Mouse (Mus musculus): Measurements from ENCODE around the gene Cinp.

The Cinp gene

DNA sequence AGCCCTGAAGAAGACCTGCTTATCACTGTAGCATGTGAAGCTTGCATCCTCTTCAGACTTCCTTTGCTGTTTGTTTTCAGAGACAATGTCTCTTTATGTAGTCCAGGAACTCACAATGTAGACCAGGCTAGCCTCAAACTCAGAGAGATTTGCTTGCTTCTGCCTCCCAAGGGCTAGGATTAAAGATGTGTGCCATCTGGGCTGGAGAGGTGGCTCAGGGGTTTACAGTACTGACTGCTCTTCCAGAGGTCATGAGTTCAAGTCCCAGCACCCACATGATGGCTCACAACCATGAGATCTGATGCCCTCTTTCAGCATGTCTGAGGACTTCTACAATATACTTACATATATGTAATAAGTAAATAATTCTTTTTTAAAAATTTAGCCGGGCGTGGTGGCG lies 53.8 kb downstream of the Cinp start:
- DNase-seq (ENCODE audit: low spot score), result no peak

DNA sequence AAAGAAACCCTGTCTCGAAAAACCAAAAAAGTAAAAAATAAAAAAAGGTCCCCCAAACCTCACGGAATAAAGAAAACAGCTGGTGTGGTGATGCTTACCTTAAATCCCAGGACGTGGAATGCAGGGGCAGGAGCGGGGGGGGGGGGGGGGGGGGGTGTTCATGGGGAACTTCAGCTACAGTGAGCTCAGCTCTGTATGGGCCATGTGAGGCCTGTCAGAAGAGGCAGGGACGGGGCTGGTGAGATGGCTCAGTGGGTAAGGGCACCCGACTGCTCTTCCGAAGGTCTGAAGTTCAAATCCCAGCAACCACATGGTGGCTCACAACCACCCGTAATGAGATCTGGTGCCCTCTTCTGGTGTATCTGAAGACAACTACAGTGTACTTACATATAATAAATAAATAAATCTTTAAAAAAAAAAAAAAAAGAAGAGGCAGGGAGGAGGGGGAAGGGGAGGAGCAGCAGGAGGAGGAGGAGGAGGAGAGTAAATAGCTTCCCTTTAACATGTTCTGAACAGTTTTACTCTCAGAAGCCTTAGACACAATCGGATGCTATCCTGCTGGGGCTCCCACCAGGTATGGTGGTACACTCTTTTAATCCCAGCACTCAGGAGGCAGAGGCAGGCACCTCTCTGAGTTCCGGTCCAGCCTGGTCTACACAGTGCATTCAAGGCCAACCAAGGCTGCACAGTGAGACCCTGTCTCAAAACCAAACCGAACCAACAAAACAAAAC lies 58.5 kb downstream of the Cinp start:
- DNase-seq (ENCODE audit: low spot score), result no peak

DNA sequence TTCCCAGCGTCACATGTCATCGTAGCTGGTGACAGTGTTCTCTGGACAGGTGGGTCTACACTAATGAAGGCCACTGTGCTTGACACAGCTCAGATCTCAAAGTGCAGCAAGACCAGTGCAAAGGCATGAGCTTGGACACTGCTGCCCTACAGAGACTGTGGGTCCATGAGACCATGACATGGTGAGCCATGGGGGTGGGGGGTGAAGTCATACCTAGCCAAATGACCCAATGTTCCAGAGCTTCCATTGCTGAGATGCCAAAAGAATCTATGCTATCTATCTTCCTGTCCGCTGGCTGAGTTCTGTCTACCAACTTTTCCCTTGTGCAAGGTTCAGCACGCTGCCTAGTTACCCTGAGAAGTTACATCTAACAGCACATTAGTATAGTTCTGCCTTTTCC lies 60.0 kb downstream of the Cinp start:
- DNase-seq (ENCODE audit: low spot score), result no peak
